Mouse (Mus musculus): ENCODE data around the gene Ccdc151. TPM values are rescaled to one million over a fixed set of nuclear protein-coding genes. Genes with fewer than 3 reads are reported as not detected.

The Ccdc151 gene
- polyA plus RNA-seq, 1 experiment from 2014 or later: 5.9 TPM

GRCm38 (mm10) chr9:21962416-21963059 is 39.9 kb downstream of the Ccdc151 start:
- Histone ChIP-seq H3K9ac (ENCODE audit: low read depth, low read length) (peak overlapping the region; percentile 41), H3K4me1 (ENCODE audit: control insufficient read depth, insufficient read depth, low read depth, low read length) (peaks cover 15% of the 10 kb centered on the region), H3K36me3 (ENCODE audit: control insufficient read depth, insufficient read depth, low read length) (no peaks in the 10 kb centered on the region), H3K27me3 (replicated peaks; ENCODE audit: control insufficient read depth, insufficient read depth, low read length) (peaks cover 35% of the 10 kb centered on the region), H3K4me2 (ENCODE audit: low read length) (peak overlapping the region; percentile 59), H3K27ac (ENCODE audit: low read depth, low read length) (no peak overlapping the region), H3K4me3 (ENCODE audit: low read length) (peak overlapping the region; percentile 41), H3K9me3 (ENCODE audit: control insufficient read depth, low read length) (no peaks in the 10 kb centered on the region)
- WGBS: 4% methylated on average over 31 of the region's 34 CpGs
- peak; percentile 28; the same call in 1 of the 2 replicates for ATAC-seq

GRCm38 (mm10) chr9:21962010-21962409 is 40.4 kb downstream of the Ccdc151 start:
- Histone ChIP-seq H3K27ac (ENCODE audit: low read depth, low read length) (no peak overlapping the region), H3K4me3 (ENCODE audit: low read length) (peak overlapping the region; percentile 41), H3K4me1 (ENCODE audit: control insufficient read depth, insufficient read depth, low read depth, low read length) (peaks cover 15% of the 10 kb centered on the region), H3K9ac (ENCODE audit: low read depth, low read length) (peak overlapping the region; percentile 41), H3K4me2 (ENCODE audit: low read length) (peak overlapping the region; percentile 59), H3K36me3 (ENCODE audit: control insufficient read depth, insufficient read depth, low read length) (no peaks in the 10 kb centered on the region), H3K9me3 (ENCODE audit: control insufficient read depth, low read length) (no peaks in the 10 kb centered on the region), H3K27me3 (replicated peaks; ENCODE audit: control insufficient read depth, insufficient read depth, low read length) (peaks cover 35% of the 10 kb centered on the region)
- 0% methylated on average over 15 of the region's 15 CpGs for WGBS
- no peak for ATAC-seq

- no peaks in the 10 kb centered on the region for H3K9me3 ChIP-seq (ENCODE audit: control insufficient read depth, low read length)
- ATAC-seq: no peak
- H3K36me3 ChIP-seq (ENCODE audit: control insufficient read depth, insufficient read depth, low read length): no peaks in the 10 kb centered on the region
- peaks cover 17% of the 10 kb centered on the region for H3K4me1 ChIP-seq (ENCODE audit: control insufficient read depth, insufficient read depth, low read depth, low read length)
- H3K27me3 ChIP-seq (replicated peaks; ENCODE audit: control insufficient read depth, insufficient read depth, low read length): peaks cover 35% of the 10 kb centered on the region
- H3K4me2 ChIP-seq (ENCODE audit: low read length): peak overlapping the region; percentile 59
- H3K9ac ChIP-seq (ENCODE audit: low read depth, low read length): peak overlapping the region; percentile 41; the same call in 1 of the 2 replicates
- H3K27ac ChIP-seq (ENCODE audit: low read depth, low read length): no peak overlapping the region
- peak overlapping the region; percentile 41 for H3K4me3 ChIP-seq (ENCODE audit: low read length)
- 2% methylated on average over 35 of the region's 35 CpGs for WGBS
Observed at GRCm38 (mm10) chr9:21961366-21961980, 41.0 kb downstream of the Ccdc151 start.

GRCm38 (mm10) chr9:21960558-21961208 is 41.8 kb downstream of the Ccdc151 start:
- Histone ChIP-seq H3K4me1 (ENCODE audit: control insufficient read depth, insufficient read depth, low read depth, low read length) (peaks cover 20% of the 10 kb centered on the region), H3K36me3 (ENCODE audit: control insufficient read depth, insufficient read depth, low read length) (no peaks in the 10 kb centered on the region), H3K9ac (ENCODE audit: low read depth, low read length) (no peak overlapping the region), H3K4me2 (ENCODE audit: low read length) (no peak overlapping the region), H3K27ac (ENCODE audit: low read depth, low read length) (no peak overlapping the region), H3K27me3 (replicated peaks; ENCODE audit: control insufficient read depth, insufficient read depth, low read length) (peaks cover 35% of the 10 kb centered on the region), H3K9me3 (ENCODE audit: control insufficient read depth, low read length) (no peaks in the 10 kb centered on the region), H3K4me3 (ENCODE audit: low read length) (no peak overlapping the region)
- WGBS: 11% methylated on average over 26 of the region's 26 CpGs
- ATAC-seq: no peak

GRCm38 (mm10) chr9:21960135-21960534 is 42.3 kb downstream of the Ccdc151 start:
- Histone ChIP-seq H3K36me3 (ENCODE audit: control insufficient read depth, insufficient read depth, low read length) (no peaks in the 10 kb centered on the region), H3K4me1 (ENCODE audit: control insufficient read depth, insufficient read depth, low read depth, low read length) (peaks cover 20% of the 10 kb centered on the region), H3K9ac (ENCODE audit: low read depth, low read length) (no peak overlapping the region), H3K4me2 (ENCODE audit: low read length) (no peak overlapping the region), H3K9me3 (ENCODE audit: control insufficient read depth, low read length) (no peaks in the 10 kb centered on the region), H3K4me3 (ENCODE audit: low read length) (no peak overlapping the region), H3K27ac (ENCODE audit: low read depth, low read length) (no peak overlapping the region), H3K27me3 (replicated peaks; ENCODE audit: control insufficient read depth, insufficient read depth, low read length) (peaks cover 35% of the 10 kb centered on the region)
- 59% methylated on average over 9 of the region's 9 CpGs for WGBS
- no peak for ATAC-seq

- H3K27ac ChIP-seq (ENCODE audit: low read depth, low read length): no peak overlapping the region
- 86% methylated on average over 7 of the region's 7 CpGs for WGBS
- no peak for ATAC-seq
- no peak overlapping the region for H3K9ac ChIP-seq (ENCODE audit: low read depth, low read length)
- no peak overlapping the region for H3K4me3 ChIP-seq (ENCODE audit: low read length)
- no peaks in the 10 kb centered on the region for H3K36me3 ChIP-seq (ENCODE audit: control insufficient read depth, insufficient read depth, low read length)
- no peaks in the 10 kb centered on the region for H3K9me3 ChIP-seq (ENCODE audit: control insufficient read depth, low read length)
- peaks cover 20% of the 10 kb centered on the region for H3K4me1 ChIP-seq (ENCODE audit: control insufficient read depth, insufficient read depth, low read depth, low read length)
- H3K4me2 ChIP-seq (ENCODE audit: low read length): no peak overlapping the region
- H3K27me3 ChIP-seq (replicated peaks; ENCODE audit: control insufficient read depth, insufficient read depth, low read length): peaks cover 35% of the 10 kb centered on the region
Observed at GRCm38 (mm10) chr9:21959244-21959643, 43.2 kb downstream of the Ccdc151 start.

- Histone ChIP-seq H3K4me3 (ENCODE audit: low read length) (no peak overlapping the region), H3K4me1 (ENCODE audit: control insufficient read depth, insufficient read depth, low read depth, low read length) (peaks cover 21% of the 10 kb centered on the region), H3K27me3 (replicated peaks; ENCODE audit: control insufficient read depth, insufficient read depth, low read length) (peaks cover 32% of the 10 kb centered on the region), H3K4me2 (ENCODE audit: low read length) (no peak overlapping the region), H3K36me3 (ENCODE audit: control insufficient read depth, insufficient read depth, low read length) (no peaks in the 10 kb centered on the region), H3K9me3 (ENCODE audit: control insufficient read depth, low read length) (no peaks in the 10 kb centered on the region), H3K27ac (ENCODE audit: low read depth, low read length) (no peak overlapping the region), H3K9ac (ENCODE audit: low read depth, low read length) (no peak overlapping the region)
- WGBS: 93% methylated on average over 5 of the region's 5 CpGs
- no peak for ATAC-seq
Observed at GRCm38 (mm10) chr9:21958372-21958771, 44.1 kb downstream of the Ccdc151 start.

- H3K4me3 ChIP-seq (ENCODE audit: low read length): peak within 1 kb of the TSS; percentile 69
- no peaks in the 10 kb centered on the region for H3K9me3 ChIP-seq (ENCODE audit: control insufficient read depth, low read length)
- WGBS: under 1% methylated on average over 52 of the region's 54 CpGs
- H3K4me1 ChIP-seq (ENCODE audit: control insufficient read depth, insufficient read depth, low read depth, low read length): peaks cover 10% of the 10 kb centered on the region
- H3K9ac ChIP-seq (ENCODE audit: low read depth, low read length): peak within 1 kb of the TSS; percentile 82
- H3K36me3 ChIP-seq (ENCODE audit: control insufficient read depth, insufficient read depth, low read length): no peaks in the 10 kb centered on the region
- ATAC-seq: peak; percentile 98
- H3K27ac ChIP-seq (ENCODE audit: low read depth, low read length): peak within 1 kb of the TSS; percentile 97
- peaks cover 17% of the 10 kb centered on the region for H3K27me3 ChIP-seq (replicated peaks; ENCODE audit: control insufficient read depth, insufficient read depth, low read length)
- H3K4me2 ChIP-seq (ENCODE audit: low read length): peak within 1 kb of the TSS; percentile 63
Observed at GRCm38 (mm10) chr9:21955570-21956281, 46.7 kb downstream of the Ccdc151 start, which contains the start of gene Swsap1. Gene Swsap1, plus strand, starts transcription at chr9:21955755.

GRCm38 (mm10) chr9:21955225-21955569 is 47.2 kb downstream of the Ccdc151 start:
- Histone ChIP-seq H3K27me3 (replicated peaks; ENCODE audit: control insufficient read depth, insufficient read depth, low read length) (peaks cover 12% of the 10 kb centered on the region), H3K4me2 (ENCODE audit: low read length) (peak overlapping the region; percentile 60), H3K27ac (ENCODE audit: low read depth, low read length) (peak overlapping the region; percentile 97), H3K4me3 (ENCODE audit: low read length) (peak overlapping the region; percentile 69), H3K4me1 (ENCODE audit: control insufficient read depth, insufficient read depth, low read depth, low read length) (peaks cover 8% of the 10 kb centered on the region), H3K36me3 (ENCODE audit: control insufficient read depth, insufficient read depth, low read length) (no peaks in the 10 kb centered on the region), H3K9ac (ENCODE audit: low read depth, low read length) (peak overlapping the region; percentile 53), H3K9me3 (ENCODE audit: control insufficient read depth, low read length) (no peaks in the 10 kb centered on the region)
- 3% methylated on average over 18 of the region's 18 CpGs for WGBS
- peak; percentile 63 for ATAC-seq

Data from hindbrain, embryonic 16.5 days (tissue).